Mouse (Mus musculus): ENCODE measurements around the gene Gpsm3. TPM values are rescaled to one million over a fixed set of nuclear protein-coding genes. Genes with fewer than 3 reads are reported as not detected.

Gene Gpsm3
- polyA plus RNA-seq, 1 experiment from 2014 or later: 167 TPM

DNA sequence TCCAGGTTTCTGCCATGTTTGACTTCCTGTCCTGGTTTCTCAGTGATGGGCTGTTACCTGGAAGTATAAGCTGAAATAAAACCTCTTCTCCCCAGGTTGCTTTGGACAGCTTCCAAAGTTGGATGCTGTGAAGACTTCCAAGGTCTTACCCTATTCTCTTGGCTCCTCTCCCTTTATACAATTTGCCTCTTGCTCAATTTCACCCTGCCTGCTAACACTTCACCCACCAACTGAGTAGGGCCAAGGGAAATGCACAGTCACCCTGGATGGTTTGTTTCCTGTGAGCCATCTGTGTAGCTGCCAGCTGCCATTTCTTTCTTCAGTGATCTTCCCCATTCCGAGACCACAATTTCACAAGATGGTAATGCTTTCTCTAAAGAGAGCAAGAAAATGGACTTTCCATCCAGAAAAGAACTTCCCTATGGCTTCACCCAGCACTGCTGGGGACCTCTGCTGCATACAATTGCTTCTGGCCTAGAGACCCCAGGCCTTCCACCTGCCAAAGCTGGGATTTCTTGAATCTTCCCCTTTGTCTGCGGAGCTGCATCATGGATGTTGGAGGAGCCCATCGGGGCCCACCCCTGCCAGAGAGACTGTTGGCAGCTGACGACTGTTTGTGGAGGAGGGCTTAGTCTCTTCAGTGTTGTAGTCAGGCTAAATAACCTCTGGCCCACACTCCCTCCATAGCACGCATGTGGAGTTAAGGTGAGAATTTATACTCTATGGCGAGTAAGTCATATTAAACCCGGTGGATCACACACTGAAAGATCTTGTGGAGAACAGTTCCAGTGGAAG, 50.1 kb downstream of the Gpsm3 start:
- Histone ChIP-seq H3K79me2 (ENCODE audit: inconsistent target) (no peaks in the 10 kb centered on the region; the same call in 1 of the 2 replicates), H3K4me3 (ENCODE audit: inconsistent target) (no peak overlapping the region), H3K27ac (peak overlapping the region; percentile 90), H3K36me3 (ENCODE audit: inconsistent target) (no peaks in the 10 kb centered on the region)
- WGBS (ENCODE audit: missing documents): 50% methylated on average over 7 of the region's 7 CpGs

GRCm38 (mm10) chr17:34640778-34641601, 51.4 kb downstream of the Gpsm3 start:
- WGBS (ENCODE audit: missing documents): 53% methylated on average over 11 of the region's 11 CpGs
- Histone ChIP-seq H3K79me2 (ENCODE audit: inconsistent target) (peaks cover 13% of the 10 kb centered on the region; the same call in 1 of the 2 replicates), H3K4me3 (ENCODE audit: inconsistent target) (no peak overlapping the region), H3K27ac (peak overlapping the region; percentile 90), H3K36me3 (ENCODE audit: inconsistent target) (no peaks in the 10 kb centered on the region)

Other genes starting within 250 kb of the Gpsm3 start
- 0.12 to 0.34 TPM (median 0.14 TPM) in 3 replicates for gene Btnl2, start 235.0 kb upstream of the Gpsm3 start, polyA plus RNA-seq (2018)
- gene Btnl1, start 212.7 kb upstream of the Gpsm3 start, polyA plus RNA-seq (2018): not detected in 3 replicates
- 0.40 TPM in 1 of 3 replicates, not detected in the others for gene BC051142, start 191.0 kb upstream of the Gpsm3 start, polyA plus RNA-seq (2018)
- gene Btnl4, start 112.5 kb upstream of the Gpsm3 start, polyA plus RNA-seq (2018): 0.16 TPM in 1 of 3 replicates, not detected in the others
- 0.09 to 0.27 TPM in 2 of 3 replicates, not detected in the other for gene Btnl6, start 72.5 kb upstream of the Gpsm3 start, polyA plus RNA-seq (2018)
- gene Notch4, start 25.5 kb upstream of the Gpsm3 start, polyA plus RNA-seq (2018): 0.08 to 0.30 TPM (median 0.11 TPM) in 3 replicates
- gene Pbx2, start 1.5 kb downstream of the Gpsm3 start, polyA plus RNA-seq (2018): 44.7 to 64.2 TPM (median 45.7 TPM) in 3 replicates
- 0.22 to 0.38 TPM (median 0.27 TPM) in 3 replicates for gene Ager, start 8.1 kb downstream of the Gpsm3 start, polyA plus RNA-seq (2018)
- 45.1 to 50.3 TPM (median 47.5 TPM) in 3 replicates for gene Rnf5, start 13.9 kb downstream of the Gpsm3 start, polyA plus RNA-seq (2018)
- 67.5 to 77.3 TPM (median 76.0 TPM) in 3 replicates for gene Agpat1, start 14.5 kb downstream of the Gpsm3 start, polyA plus RNA-seq (2018)
- gene Egfl8, start 26.2 kb downstream of the Gpsm3 start, polyA plus RNA-seq (2018): 0.14 to 0.69 TPM (median 0.28 TPM) in 3 replicates
- gene Ppt2, start 38.7 kb downstream of the Gpsm3 start, polyA plus RNA-seq (2018): 71.0 to 95.1 TPM (median 79.6 TPM) in 3 replicates
- 0.16 to 0.25 TPM in 2 of 3 replicates, not detected in the other for gene Prrt1, start 39.7 kb downstream of the Gpsm3 start, polyA plus RNA-seq (2018)
- gene Fkbpl, start 55.0 kb downstream of the Gpsm3 start, polyA plus RNA-seq (2018): 12.5 to 24.4 TPM (median 15.0 TPM) in 3 replicates
- gene Atf6b, start 57.3 kb downstream of the Gpsm3 start, polyA plus RNA-seq (2018): 31.4 to 62.2 TPM (median 57.9 TPM) in 3 replicates
- not detected in 3 replicates for gene Tnxb, start 80.7 kb downstream of the Gpsm3 start, polyA plus RNA-seq (2018)
- 0.21 to 1.4 TPM (median 0.32 TPM) in 3 replicates for gene C4b, start 154.1 kb downstream of the Gpsm3 start, polyA plus RNA-seq (2018)
- gene Cyp21a1, start 214.8 kb downstream of the Gpsm3 start, polyA plus RNA-seq (2018): not detected in 3 replicates
- gene Stk19, start 247.1 kb downstream of the Gpsm3 start, polyA plus RNA-seq (2018): 23.5 to 36.5 TPM (median 28.1 TPM) in 3 replicates
- gene Dxo, start 247.2 kb downstream of the Gpsm3 start, polyA plus RNA-seq (2018): 13.6 to 19.8 TPM (median 15.8 TPM) in 3 replicates